Mouse (Mus musculus) CD4-positive naive resting alpha-beta T cell, adult 57 days (primary cell): ENCODE data around the gene Olfr352. TPM values are rescaled to one million over a fixed set of nuclear protein-coding genes. Genes with fewer than 3 reads are reported as not detected.

ENCODE experiments used
- total RNA-seq: library from RNA; stranded (reverse); gene quantifications from one replicate; pipeline ENCODE4 v1.2.4, GENCODE M21; 2023

The Olfr352 gene
- not detected for total RNA-seq

DNA sequence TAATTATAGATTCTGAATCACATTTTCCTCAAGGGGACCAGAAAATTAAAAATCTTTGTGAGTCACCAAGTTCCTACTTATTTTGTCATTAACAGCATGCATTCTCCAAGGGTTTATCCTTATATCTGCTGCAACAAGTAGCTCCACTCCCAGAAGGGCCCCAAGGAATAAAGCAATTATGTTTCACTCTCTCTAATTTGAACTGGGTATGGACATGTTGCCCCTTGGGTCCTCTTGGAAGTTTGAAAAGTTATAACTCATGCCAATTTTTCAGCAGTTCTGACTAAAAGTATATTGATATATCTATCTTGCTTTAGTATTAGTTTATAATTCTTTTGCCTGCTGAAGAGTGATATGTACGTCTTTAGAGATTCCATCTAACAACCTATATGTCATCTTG lies at the start of gene Olfr352:
TSS of gene Olfr352 (plus strand) at position 301 of the 400 bp plus-strand sequence.

DNA sequence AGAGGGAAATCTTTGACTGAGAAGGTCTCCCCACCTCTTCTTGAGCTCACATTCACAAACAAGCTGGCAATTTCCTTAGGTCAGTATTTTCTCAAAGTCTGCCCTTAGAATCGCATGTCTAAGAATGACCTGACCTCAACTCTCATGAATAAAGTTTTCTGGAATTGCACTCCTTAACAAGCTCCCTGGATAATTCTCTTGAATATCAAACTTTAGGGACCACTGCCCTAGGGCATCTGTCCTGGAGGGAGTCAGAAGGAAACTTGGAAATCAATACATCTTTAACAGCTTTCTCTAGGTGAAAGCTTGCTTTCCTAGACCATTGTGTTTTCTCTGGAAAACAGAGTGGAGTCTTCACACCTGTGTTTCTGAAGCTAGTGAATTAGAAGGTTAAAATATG lies 22.2 kb upstream of the Olfr352 start, which contains the start of gene Olfr350:
TSS of gene Olfr350 (plus strand) at position 301 of the 400 bp plus-strand sequence.

DNA sequence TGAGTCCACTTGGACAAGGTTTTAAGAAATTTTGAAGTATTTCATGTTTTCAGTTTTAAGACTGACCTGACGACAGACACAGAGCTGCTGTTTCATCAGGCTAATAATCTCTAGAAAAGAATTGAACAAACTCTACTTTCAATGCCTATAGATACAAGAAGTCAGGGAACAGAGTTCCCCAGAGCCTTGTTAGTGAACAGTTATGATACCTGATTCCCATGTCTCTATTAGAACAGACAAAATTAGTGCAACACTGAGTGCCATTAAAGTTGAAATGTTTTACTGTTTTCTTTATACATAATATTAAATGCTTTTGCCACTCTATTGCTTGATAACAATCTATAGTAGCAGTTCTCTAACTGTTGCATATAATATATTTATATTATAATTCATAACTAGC lies 5.7 kb upstream of the Olfr352 start, which contains the start of gene Olfr351:
TSS of gene Olfr351 (minus strand) at position 101 of the 400 bp plus-strand sequence.

DNA sequence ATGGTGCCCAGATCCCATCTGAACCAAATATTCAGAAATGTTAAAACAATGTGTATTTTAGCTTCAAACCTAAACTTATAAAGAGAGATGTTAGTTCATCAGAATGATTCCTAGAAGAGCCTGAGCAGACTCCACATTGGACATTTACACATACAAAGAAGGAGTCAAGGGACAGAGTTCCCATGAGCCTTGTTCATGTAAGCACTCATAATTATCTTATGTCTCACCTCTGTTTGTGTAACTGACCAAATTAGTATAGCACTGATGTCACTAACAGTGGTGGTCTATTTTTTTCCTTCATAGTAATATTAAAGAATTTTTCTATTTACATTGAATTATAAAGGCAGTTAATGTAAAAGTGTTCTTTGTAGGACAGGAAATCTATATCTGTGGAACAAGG lies 24.6 kb downstream of the Olfr352 start, which contains the start of gene Olfr353:
TSS of gene Olfr353 (minus strand) at position 101 of the 400 bp plus-strand sequence.

DNA sequence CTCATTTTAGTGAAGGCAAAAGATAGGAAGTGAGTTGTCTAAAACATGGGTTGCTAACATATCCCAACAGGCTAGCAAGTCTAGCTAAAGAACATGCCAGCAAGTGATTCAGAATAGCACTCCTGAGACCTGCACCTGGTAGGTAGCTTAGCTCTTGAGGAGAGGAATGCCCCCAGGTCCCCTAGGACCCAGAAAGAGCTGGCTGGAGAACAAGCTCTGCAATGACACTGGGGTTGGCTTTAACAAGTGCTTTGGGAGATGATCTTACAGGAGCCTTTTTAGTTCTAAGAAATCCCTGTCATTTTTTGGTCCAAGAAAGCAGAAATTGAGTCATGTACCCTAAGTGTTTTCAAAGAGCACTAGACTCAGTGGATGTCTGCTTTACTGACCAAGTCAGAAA lies 37.1 kb downstream of the Olfr352 start, which contains the start of gene Olfr354:
TSS of gene Olfr354 (plus strand) at position 301 of the 400 bp plus-strand sequence.

Other genes with a start within 250 kb of the Olfr352 start
- not detected for gene Olfr345, start 228.4 kb upstream of the Olfr352 start, total RNA-seq
- not detected for gene Olfr346, start 182.7 kb upstream of the Olfr352 start, total RNA-seq
- gene Olfr347, start 136.6 kb upstream of the Olfr352 start, total RNA-seq = not detected
- gene Olfr348, start 84.2 kb upstream of the Olfr352 start, total RNA-seq = not detected
- not detected for gene Olfr50, start 77.9 kb upstream of the Olfr352 start, total RNA-seq
- not detected for gene Olfr3, start 51.4 kb upstream of the Olfr352 start, total RNA-seq
- not detected for gene Olfr350, start 22.1 kb upstream of the Olfr352 start, total RNA-seq
- gene Olfr351, start 5.8 kb upstream of the Olfr352 start, total RNA-seq = not detected
- gene Olfr353, start 24.5 kb downstream of the Olfr352 start, total RNA-seq = not detected
- gene Olfr354, start 37.2 kb downstream of the Olfr352 start, total RNA-seq = not detected
- not detected for gene Olfr355, start 60.4 kb downstream of the Olfr352 start, total RNA-seq
- not detected for gene Olfr356, start 68.7 kb downstream of the Olfr352 start, total RNA-seq
- not detected for gene Olfr357, start 125.4 kb downstream of the Olfr352 start, total RNA-seq
- gene Olfr358, start 140.9 kb downstream of the Olfr352 start, total RNA-seq = not detected
- not detected for gene Olfr360, start 197.3 kb downstream of the Olfr352 start, total RNA-seq
- not detected for gene Olfr361, start 220.8 kb downstream of the Olfr352 start, total RNA-seq
- gene Olfr362, start 249.4 kb downstream of the Olfr352 start, total RNA-seq = not detected